Mouse (Mus musculus) monocyte, adult 5-6 weeks (primary cell): ENCODE data around the gene Zbtb49. TPM values are rescaled to one million over a fixed set of nuclear protein-coding genes. Genes with fewer than 3 reads are reported as not detected.

ENCODE experiments used
- ATAC-seq: fragments of 153-309, 156-312 bp; replicated peaks from 2 replicates; pipeline ENCODE4 v1.8.0; 2017; ENCODE audit warnings: mild to moderate bottlenecking; ENCODE audit not compliant: low TSS enrichment, insufficient number of reproducible peaks, severe bottlenecking, poor library complexity, low FRiP score
- total RNA-seq: library from RNA; stranded (forward); fragments of 200-1000, 200-491, 200-594 nt; gene quantifications from 3 replicates; pipeline ENCODE4 v1.2.3, GENCODE M21; 2017

Gene Zbtb49
- total RNA-seq, 1 experiment from 2014 or later, result 15.2 TPM

GRCm38 (mm10) chr5:38197482-38197823 is 22.8 kb downstream of the Zbtb49 start:
- 0 out of 2 replicates have a peak, but pooled peaks have one; percentile 48 for ATAC-seq

GRCm38 (mm10) chr5:38196821-38197481 is 23.3 kb downstream of the Zbtb49 start:
- no peak for ATAC-seq

DNA sequence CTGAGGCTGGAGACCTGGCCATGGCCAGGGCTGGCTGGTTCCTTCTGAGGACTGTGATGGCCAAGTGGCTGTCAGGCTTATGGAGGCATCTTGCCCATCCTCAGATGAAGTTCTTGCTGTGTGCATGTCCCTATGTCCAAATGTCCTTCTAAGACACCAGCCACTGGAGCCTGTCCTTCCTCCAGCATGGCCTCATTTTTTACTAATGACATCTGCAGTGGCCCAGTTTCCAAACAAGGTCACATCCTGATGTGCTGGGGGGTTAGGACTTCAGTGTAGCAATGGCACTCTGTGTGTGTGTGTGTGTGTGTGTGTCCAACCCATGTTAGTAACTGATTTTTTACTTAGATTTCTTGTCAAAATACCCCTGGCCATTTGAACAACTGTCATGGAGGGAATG is 24.3 kb downstream of the Zbtb49 start:
- no peak for ATAC-seq

- no peak for ATAC-seq
Observed at GRCm38 (mm10) chr5:38194946-38195345, 25.3 kb downstream of the Zbtb49 start.

DNA sequence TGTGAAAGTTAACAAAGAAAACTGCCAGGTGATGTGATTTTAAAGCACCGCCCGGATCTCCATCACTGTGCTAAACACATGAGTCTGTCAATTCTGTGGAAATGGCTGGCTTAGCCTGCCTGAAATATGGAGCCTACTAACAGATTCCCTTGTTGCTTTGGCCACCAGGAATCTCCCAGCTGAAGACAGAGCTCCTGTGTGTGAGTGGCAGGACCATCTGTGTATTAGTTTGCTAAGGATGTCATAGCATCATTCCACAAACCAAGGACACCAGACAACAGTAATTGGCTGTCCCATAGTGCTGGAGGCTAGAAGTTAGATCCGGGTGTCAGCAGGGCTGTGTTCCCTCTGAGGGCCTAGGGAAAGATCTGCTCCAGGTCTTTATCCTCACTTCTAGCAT is 29.4 kb downstream of the Zbtb49 start:
- ATAC-seq, result no peak

DNA sequence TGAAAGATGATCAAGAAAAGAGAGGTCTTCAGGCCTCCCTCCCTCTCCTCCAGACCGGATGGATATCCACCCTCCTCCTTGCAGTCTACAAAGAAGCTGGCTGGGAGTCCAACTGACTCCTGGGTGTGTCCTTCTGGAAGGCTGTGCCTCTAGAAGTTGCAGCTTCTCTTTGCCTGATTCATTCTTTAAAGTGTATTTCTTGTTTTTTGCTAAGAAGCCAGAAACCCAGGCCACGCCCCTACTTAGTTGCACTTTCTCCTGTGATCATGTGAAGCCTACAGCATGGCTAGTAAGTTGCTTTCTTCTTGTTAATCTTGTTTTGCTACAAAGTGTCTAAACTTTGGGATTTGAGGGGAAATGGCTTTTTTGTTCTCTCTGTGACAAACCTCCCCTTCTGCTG is 33.3 kb downstream of the Zbtb49 start:
- no peak for ATAC-seq

- ATAC-seq, result no peak
Observed at GRCm38 (mm10) chr5:38184688-38185285, 35.5 kb downstream of the Zbtb49 start.

- ATAC-seq, result no peak
Observed at GRCm38 (mm10) chr5:38174256-38174912, 45.9 kb downstream of the Zbtb49 start.

DNA sequence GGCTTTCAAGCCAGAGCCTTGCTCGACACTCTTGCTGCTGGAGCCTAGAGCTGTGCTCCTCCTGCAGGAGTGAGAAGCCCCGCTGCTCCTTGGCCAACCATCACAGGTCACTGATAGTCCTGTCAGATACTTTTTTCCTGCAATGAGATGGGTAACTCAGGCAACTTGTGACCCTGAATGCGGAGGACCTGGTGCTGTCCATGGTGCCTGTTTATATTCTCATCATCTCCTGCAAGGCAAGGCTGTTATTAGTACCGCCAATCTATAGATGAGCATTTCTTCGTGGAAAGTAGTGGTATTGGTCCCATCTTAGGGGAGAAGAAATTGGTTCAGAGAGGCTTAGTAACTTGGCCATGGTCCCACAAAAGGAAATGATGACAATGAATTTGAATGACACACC is 46.5 kb downstream of the Zbtb49 start:
- no peak for ATAC-seq

- no peak for ATAC-seq
Observed at GRCm38 (mm10) chr5:38168497-38168896, 51.8 kb downstream of the Zbtb49 start.

GRCm38 (mm10) chr5:38159634-38160413 is 60.4 kb downstream of the Zbtb49 start, which contains the start of gene Nsg1:
TSS of gene Nsg1 (minus strand) at chr5:38159907.
- ATAC-seq, result no peak

DNA sequence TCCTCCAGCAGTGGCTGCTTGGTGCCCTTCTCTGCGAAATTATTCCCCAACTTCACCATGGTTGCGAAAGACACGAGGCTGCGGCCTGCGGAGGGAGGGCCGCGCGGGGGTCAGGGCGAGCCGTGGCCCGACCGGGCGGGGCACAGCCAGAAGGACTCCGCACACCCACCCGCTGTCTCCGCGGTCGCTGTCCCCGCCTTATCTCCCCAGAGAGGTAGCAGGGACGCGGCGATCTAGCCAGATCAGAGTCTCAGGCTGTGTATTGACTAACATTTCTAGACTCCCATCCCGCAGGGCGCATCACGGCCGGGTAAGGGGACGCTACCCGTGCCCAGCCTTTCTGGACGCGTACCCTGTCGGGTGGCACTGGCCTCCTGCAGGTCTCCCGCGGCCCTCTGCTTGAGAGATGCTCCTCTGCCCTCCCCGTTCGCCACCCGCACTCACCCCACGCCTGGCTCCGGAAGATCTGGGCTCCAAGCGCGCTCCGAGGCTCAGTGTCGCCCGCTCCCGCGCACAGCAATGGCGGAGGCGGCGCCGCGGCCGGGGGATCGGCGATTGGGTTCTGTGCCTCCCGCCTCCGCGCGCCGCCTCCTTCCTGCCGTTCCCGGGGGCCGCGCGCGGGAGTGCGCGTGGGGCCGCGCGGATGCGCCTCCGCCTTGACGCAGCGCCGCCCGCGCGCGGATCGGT is 61.2 kb downstream of the Zbtb49 start:
- no peak for ATAC-seq

DNA sequence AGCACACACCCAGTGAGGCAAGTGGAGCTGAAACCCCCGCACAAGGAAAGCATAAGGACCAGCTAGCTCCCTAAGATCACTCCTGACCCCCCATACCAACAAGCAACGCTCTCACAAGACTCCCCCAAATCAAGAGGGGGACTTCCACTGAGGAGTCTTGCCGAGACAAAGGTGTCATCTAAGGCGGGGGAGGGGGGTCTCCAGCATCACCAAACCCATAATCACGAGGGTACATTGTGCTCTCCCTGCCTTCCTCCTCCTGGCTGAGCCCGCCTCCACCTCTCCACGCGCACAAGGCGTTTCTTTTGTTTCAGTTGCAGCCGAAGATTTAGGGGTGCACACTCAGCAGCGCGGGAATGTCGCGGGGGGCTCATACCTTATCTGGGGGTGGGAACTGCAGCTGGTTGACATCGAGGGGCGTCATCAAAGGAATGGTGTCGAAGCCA is 61.7 kb downstream of the Zbtb49 start:
- no peak for ATAC-seq

GRCm38 (mm10) chr5:38157481-38158020 is 62.7 kb downstream of the Zbtb49 start:
- ATAC-seq, result no peak

DNA sequence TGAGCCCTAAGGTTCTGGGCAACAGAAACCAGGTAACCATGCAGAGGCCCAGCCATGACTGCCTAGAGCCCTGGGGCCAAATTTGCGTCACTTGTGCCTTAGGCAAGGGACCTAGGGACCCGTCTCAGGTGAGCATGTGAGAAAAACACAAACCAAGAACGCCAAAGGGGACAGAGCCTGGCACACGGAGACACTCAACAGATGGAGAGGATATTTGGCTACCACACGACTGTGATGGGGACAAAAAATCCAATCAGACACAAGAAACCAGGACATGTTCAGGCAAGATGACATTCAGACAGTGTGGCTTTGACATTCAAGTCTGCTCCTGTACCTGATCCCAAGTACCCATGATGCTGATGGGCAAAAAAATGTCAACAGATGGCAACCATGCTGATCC is 66.6 kb downstream of the Zbtb49 start:
- no peak for ATAC-seq

DNA sequence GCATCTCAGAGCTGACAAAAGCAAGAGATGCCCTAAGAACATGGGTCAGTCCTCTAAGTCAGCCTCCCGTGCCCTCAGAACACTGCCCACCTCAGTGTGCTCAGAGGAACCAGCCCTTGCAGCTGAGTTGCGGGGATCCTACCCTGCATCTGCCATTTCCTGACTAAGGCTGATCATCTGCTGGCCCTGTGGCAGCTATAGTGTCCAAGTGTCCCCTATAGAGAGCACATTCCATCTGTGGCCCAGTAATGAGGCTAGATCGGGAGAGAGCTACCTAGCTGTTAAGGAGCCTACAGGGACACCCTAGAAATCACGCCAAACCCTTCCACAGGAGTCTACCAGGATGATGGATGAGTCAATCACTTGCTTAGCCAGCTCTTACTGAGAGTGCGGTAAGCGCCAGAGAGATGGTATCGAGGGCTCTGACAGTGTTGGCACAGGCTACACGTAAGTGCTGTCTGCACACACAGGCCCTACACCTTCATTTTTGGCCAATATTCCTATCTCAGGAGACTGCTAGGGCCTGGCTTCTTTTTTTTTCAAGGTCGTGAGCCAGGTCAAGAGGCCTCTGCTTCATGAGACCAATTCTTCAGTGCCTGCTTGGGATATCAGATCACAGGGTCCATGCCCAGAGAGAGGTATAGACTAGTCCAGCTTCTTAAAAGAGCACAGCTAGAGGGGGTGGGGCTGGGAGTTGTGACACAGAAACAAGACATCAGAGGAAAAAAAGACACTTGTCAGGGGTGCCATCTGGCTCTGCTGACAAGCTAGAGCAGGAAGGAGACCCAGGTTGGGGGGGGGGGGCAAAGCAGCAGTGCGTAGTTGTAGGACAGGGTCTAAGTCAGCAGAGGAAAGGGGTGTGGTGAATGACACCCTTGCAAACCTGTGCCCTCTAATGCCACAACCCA is 67.8 kb downstream of the Zbtb49 start:
- ATAC-seq, result no peak

DNA sequence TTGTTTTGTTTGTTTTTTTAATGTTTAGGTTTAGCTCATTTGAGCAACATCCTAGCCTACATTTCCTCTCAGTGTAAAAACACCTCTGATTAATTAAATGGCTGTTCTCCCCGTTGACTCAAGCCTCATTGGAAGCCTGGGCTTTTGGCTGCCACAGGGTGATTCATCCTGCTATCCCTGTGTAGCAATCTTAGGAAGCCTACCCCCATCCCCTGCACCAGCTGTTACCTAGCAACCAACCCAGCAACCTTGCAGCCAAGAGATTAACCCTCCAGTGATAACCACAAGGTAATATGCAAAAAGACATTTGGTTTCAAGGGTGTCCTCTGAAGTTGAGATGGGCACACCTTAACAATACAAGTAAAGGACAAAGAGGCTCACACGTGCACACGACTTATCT is 69.0 kb downstream of the Zbtb49 start:
- no peak for ATAC-seq

- no peak for ATAC-seq
Observed at GRCm38 (mm10) chr5:38146524-38146923, 73.7 kb downstream of the Zbtb49 start.
